Mouse (Mus musculus): ENCODE results near the gene Samhd1. TPM values are rescaled to one million over a fixed set of nuclear protein-coding genes. Genes with fewer than 3 reads are reported as not detected.

The Samhd1 gene
- polyA plus RNA-seq, 1 experiment from 2014 or later = 20.6 TPM

DNA sequence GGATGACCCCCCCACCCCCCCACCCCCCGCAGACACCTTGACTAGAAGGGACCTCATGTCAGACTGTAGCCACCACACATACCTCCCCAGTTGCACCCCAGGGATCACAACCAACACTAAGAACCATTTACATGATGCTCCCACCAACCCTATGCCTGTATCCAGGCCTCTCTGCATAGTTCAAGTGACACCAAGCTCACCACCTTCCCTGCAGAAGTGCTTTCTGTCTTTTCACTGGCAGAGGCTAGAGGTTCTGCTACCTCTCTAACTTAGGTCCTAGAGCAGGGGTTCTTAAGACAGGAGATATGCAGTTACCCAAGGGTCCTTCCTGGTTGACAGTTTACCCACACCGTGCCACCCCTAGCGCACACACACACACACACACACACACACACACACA lies 59.8 kb downstream of the Samhd1 start:
- peaks cover 81% of the 10 kb centered on the region for H3K4me1 ChIP-seq

DNA sequence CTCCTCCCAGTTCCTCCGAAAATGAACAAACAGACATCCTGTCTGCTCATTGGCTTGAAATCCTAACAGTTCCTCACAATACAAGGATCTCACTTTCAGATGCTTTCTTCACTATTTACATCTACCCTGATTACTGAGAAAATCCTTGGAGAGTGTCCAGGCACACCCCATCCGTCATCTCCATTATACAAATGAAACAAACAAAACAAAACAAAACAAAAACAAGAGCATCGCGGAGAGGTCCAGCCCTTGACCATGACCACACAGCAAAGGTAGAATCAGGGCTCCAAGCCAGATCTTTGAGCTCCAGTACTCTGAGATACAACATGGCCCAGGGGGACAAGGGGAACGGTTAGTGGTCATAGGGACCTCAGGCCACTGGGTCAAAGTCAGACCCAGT lies 60.3 kb downstream of the Samhd1 start:
- H3K27me3 ChIP-seq = no peaks in the 10 kb centered on the region
- ATAC-seq (ENCODE audit: low FRiP score, low read depth) = no peak
- peak overlapping the region; percentile 42; the same call in 1 of the 2 replicates for H3K9ac ChIP-seq (replicated peaks)
- WGBS = 83% methylated on average over 5 of the region's 5 CpGs
- H3K9me3 ChIP-seq = no peaks in the 10 kb centered on the region
- peak overlapping the region; percentile 73; the same call in 1 of the 2 replicates for H3K4me3 ChIP-seq
- peaks cover 15% of the 10 kb centered on the region for H3K36me3 ChIP-seq
- H3K4me2 ChIP-seq (replicated peaks) = peak overlapping the region; percentile 99
- peaks cover 82% of the 10 kb centered on the region for H3K4me1 ChIP-seq
- H3K27ac ChIP-seq (replicated peaks) = no peak overlapping the region

More for the DNA sequence above, 59.8 kb downstream of the Samhd1 start:
- Histone ChIP-seq H3K4me2 (replicated peaks) (peak overlapping the region; percentile 99), H3K9ac (replicated peaks) (peak overlapping the region; percentile 42; the same call in 1 of the 2 replicates), H3K27ac (replicated peaks) (no peak overlapping the region), H3K27me3 (no peaks in the 10 kb centered on the region), H3K36me3 (peaks cover 15% of the 10 kb centered on the region), H3K9me3 (no peaks in the 10 kb centered on the region), H3K4me3 (peak overlapping the region; percentile 73)
- ATAC-seq (ENCODE audit: low FRiP score, low read depth) = no peak
- 89% methylated on average over 3 of the region's 3 CpGs for WGBS

DNA sequence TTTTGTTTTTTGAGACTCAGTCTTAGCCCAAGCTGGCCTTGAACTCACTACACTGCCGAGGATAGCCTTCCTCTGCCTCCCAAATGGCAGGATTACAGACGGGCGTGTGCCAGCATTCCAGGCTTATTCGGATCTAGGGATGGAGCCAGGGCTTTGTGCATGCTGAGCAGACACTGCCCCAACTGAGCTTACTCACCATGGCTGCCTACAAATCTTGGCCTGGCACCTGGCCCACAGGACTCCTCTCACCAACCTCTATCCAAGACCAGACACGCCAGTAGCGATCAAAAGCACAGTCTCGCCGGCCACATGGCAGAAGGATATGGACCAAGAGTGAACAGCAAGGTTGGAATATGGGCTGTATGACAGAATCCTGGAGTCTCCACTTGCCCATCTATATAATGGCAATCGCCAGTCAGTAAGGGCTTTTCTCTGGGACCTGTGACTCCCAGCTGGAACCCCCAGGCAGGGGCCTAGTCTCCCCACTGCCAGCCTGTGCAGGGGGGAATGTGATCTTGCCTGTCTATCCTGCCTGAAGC lies 60.8 kb downstream of the Samhd1 start:
- Histone ChIP-seq H3K9ac (replicated peaks) (0 out of 2 replicates have a peak overlapping the region, but pooled peaks have one; percentile 42), H3K27me3 (no peaks in the 10 kb centered on the region), H3K9me3 (no peaks in the 10 kb centered on the region), H3K36me3 (peaks cover 15% of the 10 kb centered on the region), H3K27ac (replicated peaks) (peak overlapping the region; percentile 46; the same call in 1 of the 2 replicates), H3K4me1 (peaks cover 86% of the 10 kb centered on the region), H3K4me3 (no peak overlapping the region), H3K4me2 (replicated peaks) (peak overlapping the region; percentile 99; the same call in 1 of the 2 replicates)
- 77% methylated on average over 9 of the region's 9 CpGs for WGBS
- ATAC-seq (ENCODE audit: low FRiP score, low read depth) = no peak

- Histone ChIP-seq H3K4me1 (peaks cover 93% of the 10 kb centered on the region), H3K36me3 (peaks cover 15% of the 10 kb centered on the region), H3K4me3 (no peak overlapping the region), H3K27ac (replicated peaks) (peak overlapping the region; percentile 46; the same call in 1 of the 2 replicates), H3K9me3 (no peaks in the 10 kb centered on the region), H3K27me3 (no peaks in the 10 kb centered on the region), H3K9ac (replicated peaks) (no peak overlapping the region), H3K4me2 (replicated peaks) (no peak overlapping the region)
- ATAC-seq (ENCODE audit: low FRiP score, low read depth) = no peak
- WGBS = 84% methylated on average over 9 of the region's 9 CpGs
Observed at GRCm38 (mm10) chr2:157073378-157074052, 61.5 kb downstream of the Samhd1 start.

DNA sequence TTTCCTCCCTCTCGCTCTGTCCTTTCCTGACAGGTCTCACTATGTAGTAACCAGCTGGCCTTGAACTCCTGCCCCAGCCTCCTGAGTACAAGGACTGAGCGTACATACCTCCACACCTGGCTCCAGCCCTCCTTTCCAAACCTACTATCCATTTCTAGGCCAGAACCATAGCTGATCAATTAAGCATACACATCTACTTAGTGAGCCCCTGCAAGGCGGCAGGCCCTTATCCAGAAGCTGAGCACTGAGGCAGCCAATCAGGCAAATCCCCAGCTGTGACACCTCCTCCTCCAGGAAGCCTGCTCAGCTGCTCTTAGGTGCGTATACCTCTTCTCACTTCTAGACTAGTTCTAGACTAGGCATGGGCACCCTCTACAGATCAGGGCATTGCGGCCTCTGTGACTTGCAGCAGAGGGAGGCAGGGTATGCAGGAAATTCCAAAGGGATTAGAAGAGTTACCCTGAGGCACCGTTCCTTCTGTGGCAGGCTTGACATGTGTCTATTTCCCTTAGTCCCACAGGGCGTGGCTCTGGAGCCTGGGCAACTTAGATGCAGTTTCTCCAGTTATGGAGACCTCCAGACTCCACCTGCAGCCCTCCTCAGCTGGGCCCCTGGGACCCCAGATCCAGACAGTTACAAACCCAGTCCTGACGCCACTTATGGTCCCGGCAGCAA lies 62.6 kb downstream of the Samhd1 start:
- H3K4me1 ChIP-seq = peaks cover 97% of the 10 kb centered on the region
- peaks cover 15% of the 10 kb centered on the region for H3K36me3 ChIP-seq
- H3K9ac ChIP-seq (replicated peaks) = 0 out of 2 replicates have a peak overlapping the region, but pooled peaks have one; percentile 4
- H3K9me3 ChIP-seq = no peaks in the 10 kb centered on the region
- H3K4me3 ChIP-seq = no peak overlapping the region
- H3K27me3 ChIP-seq = no peaks in the 10 kb centered on the region
- H3K4me2 ChIP-seq (replicated peaks) = no peak overlapping the region
- no peak overlapping the region for H3K27ac ChIP-seq (replicated peaks)
- WGBS = 71% methylated on average over 9 of the region's 9 CpGs
- ATAC-seq (ENCODE audit: low FRiP score, low read depth) = no peak

- H3K27me3 ChIP-seq = no peaks in the 10 kb centered on the region
- H3K4me2 ChIP-seq (replicated peaks) = no peak overlapping the region; the same call in 1 of the 2 replicates
- peaks cover 15% of the 10 kb centered on the region for H3K36me3 ChIP-seq
- H3K9me3 ChIP-seq = no peaks in the 10 kb centered on the region
- no peak overlapping the region; the same call in 1 of the 2 replicates for H3K9ac ChIP-seq (replicated peaks)
- ATAC-seq (ENCODE audit: low FRiP score, low read depth) = no peak
- H3K27ac ChIP-seq (replicated peaks) = no peak overlapping the region
- peaks cover 95% of the 10 kb centered on the region for H3K4me1 ChIP-seq
- 81% methylated on average over 2 of the region's 2 CpGs for WGBS
- no peak overlapping the region for H3K4me3 ChIP-seq
Observed at GRCm38 (mm10) chr2:157071556-157071955, 63.5 kb downstream of the Samhd1 start.

GRCm38 (mm10) chr2:157070365-157070764 lies 64.7 kb downstream of the Samhd1 start:
- Histone ChIP-seq H3K4me1 (peaks cover 87% of the 10 kb centered on the region), H3K27me3 (no peaks in the 10 kb centered on the region), H3K27ac (replicated peaks) (peak overlapping the region; percentile 71), H3K36me3 (peaks cover 15% of the 10 kb centered on the region), H3K4me2 (replicated peaks) (no peak overlapping the region), H3K4me3 (no peak overlapping the region), H3K9ac (replicated peaks) (no peak overlapping the region; the same call in 1 of the 2 replicates), H3K9me3 (no peaks in the 10 kb centered on the region)
- no peak for ATAC-seq (ENCODE audit: low FRiP score, low read depth)
- WGBS = 62% methylated on average over 9 of the region's 9 CpGs

GRCm38 (mm10) chr2:157069755-157070315 lies 65.2 kb downstream of the Samhd1 start:
- peaks cover 15% of the 10 kb centered on the region for H3K36me3 ChIP-seq
- peak overlapping the region; percentile 34; the same call in 1 of the 2 replicates for H3K9ac ChIP-seq (replicated peaks)
- WGBS = 48% methylated on average over 3 of the region's 3 CpGs
- peaks cover 87% of the 10 kb centered on the region for H3K4me1 ChIP-seq
- peak overlapping the region; percentile 71 for H3K27ac ChIP-seq (replicated peaks)
- H3K4me2 ChIP-seq (replicated peaks) = peak overlapping the region; percentile 15; the same call in 1 of the 2 replicates
- no peaks in the 10 kb centered on the region for H3K27me3 ChIP-seq
- no peaks in the 10 kb centered on the region for H3K9me3 ChIP-seq
- ATAC-seq (ENCODE audit: low FRiP score, low read depth) = no peak
- no peak overlapping the region for H3K4me3 ChIP-seq

- peak overlapping the region; percentile 34; the same call in 1 of the 2 replicates for H3K9ac ChIP-seq (replicated peaks)
- peaks cover 15% of the 10 kb centered on the region for H3K36me3 ChIP-seq
- no peaks in the 10 kb centered on the region for H3K27me3 ChIP-seq
- no peak overlapping the region for H3K4me3 ChIP-seq
- no peak for ATAC-seq (ENCODE audit: low FRiP score, low read depth)
- 0 out of 2 replicates have a peak overlapping the region, but pooled peaks have one; percentile 9 for H3K4me2 ChIP-seq (replicated peaks)
- peak overlapping the region; percentile 71 for H3K27ac ChIP-seq (replicated peaks)
- no peaks in the 10 kb centered on the region for H3K9me3 ChIP-seq
- WGBS = 47% methylated on average over 3 of the region's 3 CpGs
- peaks cover 87% of the 10 kb centered on the region for H3K4me1 ChIP-seq
Observed at GRCm38 (mm10) chr2:157069355-157069735, 65.7 kb downstream of the Samhd1 start.

DNA sequence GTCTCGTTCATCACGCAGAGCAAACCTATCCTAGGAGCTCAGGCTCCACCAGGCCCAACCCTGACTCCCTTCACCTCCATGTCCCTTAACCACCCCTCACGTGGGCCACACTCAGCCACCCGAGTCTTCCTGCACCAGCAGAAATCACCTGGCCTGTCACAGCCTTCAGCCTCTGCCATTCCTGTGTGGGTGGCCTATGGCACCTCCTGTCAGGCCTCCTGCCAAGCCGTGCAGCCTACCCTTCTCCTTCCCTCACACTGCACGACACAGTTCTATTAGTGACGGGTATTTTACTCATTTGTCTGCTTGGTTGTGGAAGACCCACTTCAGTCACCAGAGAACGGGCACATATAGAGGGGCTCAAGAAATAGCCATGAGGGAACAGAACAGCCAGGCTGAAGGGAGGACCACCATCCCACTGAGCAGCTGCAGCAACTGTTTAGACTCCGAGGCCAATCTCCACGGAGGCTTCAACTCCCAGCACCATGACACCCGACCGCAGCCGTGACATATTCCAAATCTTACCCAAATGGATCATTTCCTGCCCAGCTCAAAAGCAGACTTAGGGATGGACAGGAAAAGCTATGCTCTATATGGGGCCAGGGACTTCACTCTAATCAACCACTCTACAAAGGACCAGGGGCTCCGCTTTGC lies 66.2 kb downstream of the Samhd1 start:
- Histone ChIP-seq H3K36me3 (peaks cover 15% of the 10 kb centered on the region), H3K4me3 (no peak overlapping the region)
- 66% methylated on average over 14 of the region's 14 CpGs for WGBS

DNA sequence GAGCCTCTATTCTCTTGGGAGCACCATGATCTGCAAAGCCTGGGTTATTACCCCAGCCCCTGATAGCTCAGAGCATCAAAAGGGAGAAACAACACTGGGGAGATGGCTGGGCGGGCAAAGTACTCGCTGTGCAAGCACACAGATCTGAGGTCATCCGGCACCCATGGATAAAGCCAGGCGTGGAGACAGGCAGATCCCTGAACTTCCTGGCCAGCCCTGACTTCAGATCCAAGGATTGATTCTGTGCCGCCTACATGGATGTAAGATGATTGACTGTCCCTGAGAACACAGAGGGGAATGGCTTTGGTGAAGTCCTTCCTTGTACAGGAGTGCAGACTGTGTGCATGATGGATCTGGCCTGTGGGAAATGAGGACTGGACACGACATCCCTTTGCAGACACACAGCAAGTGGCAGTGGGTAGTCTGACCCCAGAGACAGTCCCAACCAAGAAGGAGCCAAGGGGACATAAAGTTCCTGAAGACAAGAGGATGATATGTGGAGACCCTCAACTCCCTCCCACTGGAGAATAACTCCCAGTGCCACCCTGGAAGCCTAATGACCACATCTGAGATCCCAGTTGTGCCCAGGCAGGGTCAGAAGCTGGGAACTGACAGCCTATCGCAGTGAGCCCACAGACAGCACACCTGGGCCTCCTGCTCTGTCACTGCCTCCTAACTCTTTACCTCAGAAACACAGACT lies 68.2 kb downstream of the Samhd1 start:
- Histone ChIP-seq H3K4me2 (replicated peaks) (no peak overlapping the region), H3K9ac (replicated peaks) (no peak overlapping the region), H3K36me3 (no peaks in the 10 kb centered on the region), H3K4me1 (peaks cover 70% of the 10 kb centered on the region), H3K4me3 (no peak overlapping the region), H3K9me3 (no peaks in the 10 kb centered on the region), H3K27me3 (no peaks in the 10 kb centered on the region), H3K27ac (replicated peaks) (no peak overlapping the region)
- WGBS = 85% methylated on average over 7 of the region's 7 CpGs
- no peak for ATAC-seq (ENCODE audit: low FRiP score, low read depth)

More for the DNA sequence above, 66.2 kb downstream of the Samhd1 start:
- H3K4me2 ChIP-seq (replicated peaks) = 0 out of 2 replicates have a peak overlapping the region, but pooled peaks have one; percentile 9
- no peaks in the 10 kb centered on the region for H3K27me3 ChIP-seq
- H3K27ac ChIP-seq (replicated peaks) = peak overlapping the region; percentile 71
- no peak for ATAC-seq (ENCODE audit: low FRiP score, low read depth)
- peak overlapping the region; percentile 34; the same call in 1 of the 2 replicates for H3K9ac ChIP-seq (replicated peaks)
- H3K4me1 ChIP-seq = peaks cover 86% of the 10 kb centered on the region
- no peaks in the 10 kb centered on the region for H3K9me3 ChIP-seq
